Mouse (Mus musculus): ENCODE measurements around the gene Specc1. TPM values are rescaled to one million over a fixed set of nuclear protein-coding genes. Genes with fewer than 3 reads are reported as not detected.
A peak's percentile ranks its signal among the peaks of the same experiment; 100 is the strongest.

Gene Specc1
- total RNA-seq, 2 experiments from 2014 or later: 72.9 to 77.6 TPM

DNA sequence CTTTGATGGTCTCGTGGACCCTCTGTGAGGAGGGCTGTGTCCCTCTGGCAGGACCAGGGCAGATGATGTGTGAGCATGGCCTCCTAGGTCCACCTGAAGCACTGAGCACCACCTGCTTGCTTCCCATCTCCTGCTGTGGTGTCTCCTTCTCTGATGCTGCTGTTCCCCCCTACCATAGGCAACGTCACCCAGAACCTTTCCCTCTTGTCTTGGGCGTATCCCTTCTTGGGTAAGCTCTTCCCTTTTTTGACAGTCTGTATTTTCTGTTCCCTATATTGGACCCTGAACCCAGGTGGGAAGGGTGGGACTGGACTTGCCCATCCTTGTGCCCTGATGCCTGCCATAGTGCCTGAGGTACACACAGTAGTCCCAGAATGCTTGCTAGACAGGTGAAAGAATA is 56.9 kb downstream of the Specc1 start:
- DNase-seq (ENCODE audit: low spot score in 2 of 2): no peak

GRCm38 (mm10) chr11:62015071-62015654 is 58.6 kb downstream of the Specc1 start:
- DNase-seq (ENCODE audit: low spot score in 2 of 2): no peak

- no peak for DNase-seq (ENCODE audit: low spot score in 2 of 2)
These were observed 60.4 kb downstream of the Specc1 start for GRCm38 (mm10) chr11:62016985-62017384.

- no peak for DNase-seq (ENCODE audit: low spot score in 2 of 2)
These were observed 62.0 kb downstream of the Specc1 start for GRCm38 (mm10) chr11:62018315-62019205.

DNA sequence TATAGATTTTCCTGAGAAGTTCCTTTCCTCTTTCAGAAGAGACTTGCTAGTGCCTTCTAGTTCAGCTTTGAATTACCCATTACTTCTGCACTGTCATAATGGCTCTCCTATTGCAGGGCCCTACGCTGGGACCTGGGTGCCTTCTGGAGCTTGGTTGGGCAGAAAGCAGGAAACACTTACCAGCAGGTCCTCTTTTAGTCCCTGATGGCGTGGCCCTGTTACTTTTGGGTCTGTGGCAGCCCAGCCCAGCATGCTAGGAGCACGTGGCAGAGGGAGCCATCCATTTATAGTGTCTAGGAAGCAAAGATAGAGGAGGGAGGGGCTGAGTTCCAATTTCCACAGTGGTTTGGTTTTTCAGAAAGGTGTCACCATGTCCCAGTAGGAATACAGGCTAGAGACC is 63.3 kb downstream of the Specc1 start:
- DNase-seq (ENCODE audit: low spot score in 2 of 2): no peak

- no peak for DNase-seq (ENCODE audit: low spot score in 2 of 2)
These were observed 64.3 kb downstream of the Specc1 start for GRCm38 (mm10) chr11:62020898-62021297.

- DNase-seq (ENCODE audit: low spot score in 2 of 2): no peak
These were observed 65.5 kb downstream of the Specc1 start for GRCm38 (mm10) chr11:62022105-62022504.

GRCm38 (mm10) chr11:62022718-62023493 is 66.3 kb downstream of the Specc1 start:
- DNase-seq (ENCODE audit: low spot score in 2 of 2): peak in 1 of 2 experiments; percentile 12

- DNase-seq (ENCODE audit: low spot score in 2 of 2): no peak
These were observed 67.1 kb downstream of the Specc1 start for GRCm38 (mm10) chr11:62023494-62024233.

DNA sequence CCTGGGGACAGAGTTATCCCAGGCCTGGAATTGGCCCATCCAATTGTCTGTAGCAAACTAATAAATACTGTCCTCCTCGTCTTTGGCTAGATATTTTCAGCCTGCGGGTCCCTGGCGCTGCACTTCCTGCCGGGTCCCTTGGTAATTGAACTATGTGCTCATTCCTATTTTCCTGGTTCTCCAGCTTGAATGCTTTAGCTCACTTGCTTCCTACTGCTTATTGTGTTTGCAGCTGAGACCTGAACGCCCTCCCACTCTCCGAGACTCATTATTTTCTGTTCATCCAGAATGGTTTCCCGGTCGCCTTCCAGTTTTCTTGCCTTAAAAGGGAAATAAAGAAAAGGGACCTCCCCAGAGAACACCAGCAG is 67.7 kb downstream of the Specc1 start:
- DNase-seq (ENCODE audit: low spot score in 2 of 2): no peak

- no peak for DNase-seq (ENCODE audit: low spot score in 2 of 2)
These were observed 68.4 kb downstream of the Specc1 start for GRCm38 (mm10) chr11:62024952-62025351.

DNA sequence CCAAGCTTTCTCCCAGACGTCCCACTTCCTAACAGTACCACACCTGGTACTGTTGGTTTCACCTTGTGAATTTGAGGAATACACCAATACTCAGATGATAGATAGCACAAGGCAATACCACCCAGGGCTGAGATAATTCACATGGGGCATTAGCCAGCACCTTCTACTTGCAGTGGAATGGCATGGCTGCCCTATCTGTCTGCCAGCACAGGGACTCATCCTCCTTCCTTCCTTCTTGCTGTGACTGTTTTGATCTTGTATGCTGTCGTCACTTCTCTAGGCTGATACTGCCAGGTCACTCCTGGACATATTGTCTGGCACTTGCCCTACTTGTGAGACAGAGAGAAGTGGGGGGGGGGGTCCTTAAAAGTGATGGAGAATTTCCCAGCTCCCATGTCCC is 69.2 kb downstream of the Specc1 start:
- no peak for DNase-seq (ENCODE audit: low spot score in 2 of 2)

DNA sequence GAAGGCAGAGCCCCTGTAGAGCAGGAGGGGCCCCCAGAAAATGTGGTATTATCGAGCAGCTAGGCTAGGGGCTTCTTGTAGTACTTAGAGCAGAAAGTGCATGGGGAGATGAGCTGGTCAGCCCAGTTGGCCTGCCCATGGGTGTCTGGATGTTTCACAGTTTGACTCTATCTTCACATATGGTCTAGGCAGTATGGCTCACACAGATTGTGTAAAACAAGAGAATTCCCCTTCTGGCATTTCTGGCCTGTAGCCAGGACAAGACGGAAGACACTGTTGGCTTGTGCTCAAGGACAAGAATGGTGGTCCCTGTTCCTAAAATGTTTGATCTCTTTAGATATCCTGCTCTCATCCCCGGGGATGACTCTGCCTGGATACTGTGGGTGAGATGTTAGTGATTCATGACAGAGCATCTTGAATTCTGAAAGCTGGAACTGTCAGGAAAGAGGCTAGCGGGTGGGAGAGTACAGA is 69.8 kb downstream of the Specc1 start:
- DNase-seq (ENCODE audit: low spot score in 2 of 2): no peak

DNA sequence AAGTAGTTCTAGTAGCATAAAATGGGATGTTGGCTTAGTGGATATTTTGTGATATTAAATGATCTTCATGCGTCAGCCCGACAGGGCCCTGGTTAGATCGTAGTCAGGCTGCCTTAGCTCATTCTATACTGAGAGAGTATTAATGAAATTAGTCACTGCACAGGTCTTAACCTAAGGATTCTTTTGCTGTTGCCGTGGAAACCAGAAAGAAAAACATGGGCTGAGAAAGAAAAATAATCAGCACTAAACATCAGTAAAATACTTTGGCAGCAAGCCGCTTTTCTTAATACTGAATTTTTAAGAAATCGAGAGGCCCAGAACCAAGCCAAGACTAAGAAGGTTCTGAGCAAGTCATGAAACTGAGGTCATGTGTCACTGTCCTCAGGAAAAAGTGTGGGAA is 70.7 kb downstream of the Specc1 start:
- no peak for DNase-seq (ENCODE audit: low spot score in 2 of 2)

GRCm38 (mm10) chr11:62027705-62028104 is 71.1 kb downstream of the Specc1 start:
- no peak for DNase-seq (ENCODE audit: low spot score in 2 of 2)

GRCm38 (mm10) chr11:62029171-62029570 is 72.6 kb downstream of the Specc1 start:
- no peak for DNase-seq (ENCODE audit: low spot score in 2 of 2)

DNA sequence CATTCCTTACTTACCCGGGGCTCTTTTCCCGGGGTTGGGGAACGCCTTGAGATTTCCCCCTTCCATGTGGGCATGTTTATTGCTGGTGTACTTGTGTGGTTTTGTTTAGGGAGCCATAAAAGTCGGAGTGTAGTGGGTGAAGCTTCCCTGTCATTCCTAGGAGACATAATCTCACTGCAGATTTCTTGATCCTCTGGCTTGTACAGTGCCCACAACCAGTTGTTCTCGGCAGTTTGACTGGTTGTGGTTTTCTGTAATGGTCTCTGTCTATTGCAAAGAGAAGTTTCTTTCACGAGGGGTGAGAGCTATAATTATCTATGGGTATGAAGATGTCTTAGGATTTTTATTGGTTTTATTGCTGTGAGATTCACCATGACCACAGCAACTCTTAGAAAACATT is 78.0 kb downstream of the Specc1 start:
- DNase-seq (ENCODE audit: low spot score in 2 of 2): no peak

DNA sequence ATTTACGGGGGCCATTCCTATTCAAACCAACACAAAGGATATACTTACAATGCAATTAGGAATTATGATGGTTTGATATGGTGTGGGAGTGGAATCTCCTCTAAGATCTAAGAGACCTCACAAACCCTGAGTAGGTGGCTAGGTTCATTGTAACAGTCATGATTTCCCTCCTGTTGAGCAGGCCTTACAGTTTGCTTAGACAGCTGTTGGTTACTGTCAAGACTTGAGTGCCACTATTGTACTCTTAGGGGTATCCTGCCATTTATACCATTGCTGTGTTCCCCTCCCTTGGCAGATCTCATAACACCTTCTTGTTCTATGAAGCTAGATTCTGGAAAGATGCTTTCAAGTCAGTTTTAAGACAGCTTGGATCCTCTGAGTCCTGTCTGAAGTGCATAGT is 78.7 kb downstream of the Specc1 start:
- no peak for DNase-seq (ENCODE audit: low spot score in 2 of 2)

DNA sequence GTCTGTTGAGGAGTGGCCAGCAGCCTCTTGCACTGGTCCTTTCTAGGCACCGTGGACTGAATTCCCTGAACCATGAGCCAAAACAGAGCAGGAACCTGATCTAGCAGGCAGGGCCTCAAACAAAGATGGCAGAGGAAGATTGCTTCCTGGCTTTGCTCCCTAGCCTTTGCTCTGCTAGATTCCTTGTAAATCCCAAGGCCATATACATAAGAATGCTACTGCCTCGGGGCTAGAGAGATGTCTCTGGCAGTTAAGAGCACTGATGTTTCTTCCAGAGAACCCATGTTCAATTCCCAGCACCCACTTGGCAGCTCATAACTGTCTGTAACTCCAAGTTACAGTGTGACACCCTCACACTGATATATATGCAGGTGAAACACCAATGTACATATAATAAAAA is 83.6 kb downstream of the Specc1 start:
- DNase-seq (ENCODE audit: low spot score in 2 of 2): no peak

DNA sequence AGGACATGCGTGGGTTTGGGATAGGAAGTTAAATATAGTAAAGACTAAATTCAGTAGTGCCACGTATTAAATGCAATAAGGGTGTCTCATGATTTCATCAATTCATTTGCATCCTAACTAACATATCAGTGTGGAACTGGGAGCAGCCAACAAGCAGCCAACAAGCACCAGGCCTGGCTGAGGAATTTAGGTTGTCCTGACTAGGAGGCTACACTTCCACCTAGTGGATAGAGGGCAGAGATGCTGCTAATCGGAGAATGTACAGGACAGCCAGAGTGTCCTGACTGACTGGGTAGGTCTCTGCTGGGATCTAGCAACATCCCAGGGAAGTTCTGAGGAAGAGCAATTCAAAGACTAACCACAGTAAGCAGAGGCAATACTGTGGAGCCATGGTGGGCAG is 88.1 kb downstream of the Specc1 start:
- DNase-seq (ENCODE audit: low spot score in 2 of 2): no peak

GRCm38 (mm10) chr11:62045964-62046363 is 89.4 kb downstream of the Specc1 start:
- no peak for DNase-seq (ENCODE audit: low spot score in 2 of 2)
